Mouse (Mus musculus): Measurements from ENCODE around the gene Mindy4.

- TF ChIP-seq CTCF (IDR thresholded peaks at IDR 0.05; ENCODE audit: extremely low read depth, insufficient read depth, low read length) (no peak), POLR2A (IDR thresholded peaks at IDR 0.05; ENCODE audit: extremely low read depth, insufficient read depth, low read length) (no peak)
Measured at GRCm38 (mm10) chr6:55321518-55321917, 118.3 kb downstream of the Mindy4 start.
